Mouse (Mus musculus): ENCODE results near the gene Ccl28. TPM values are rescaled to one million over a fixed set of nuclear protein-coding genes. Genes with fewer than 3 reads are reported as not detected.
"Not testable (repeated sequence)": the region's sequence is repeated elsewhere in the genome, so short reads cannot be mapped to it uniquely, and the experiment has no call there.

Gene Ccl28
- polyA plus RNA-seq, 1 experiment from 2014 or later = 0.37 TPM

- no peaks in the 10 kb centered on the region for H3K36me3 ChIP-seq (ENCODE audit: control insufficient read depth, insufficient read depth, low read length)
- no peak overlapping the region for H3K4me3 ChIP-seq (ENCODE audit: low read depth, low read length)
- no peak overlapping the region for H3K9ac ChIP-seq (replicated peaks; ENCODE audit: low read depth, low read length)
- H3K4me2 ChIP-seq (ENCODE audit: low read depth, low read length) = no peak overlapping the region
- 95% methylated on average over 3 of the region's 3 CpGs for WGBS
- H3K27ac ChIP-seq (ENCODE audit: low read depth, low read length) = no peak overlapping the region
- ATAC-seq (ENCODE audit: low read depth) = no peak
- H3K4me1 ChIP-seq (ENCODE audit: control insufficient read depth, insufficient read depth, low read length) = no peaks in the 10 kb centered on the region
- no peaks in the 10 kb centered on the region for H3K9me3 ChIP-seq (ENCODE audit: control insufficient read depth, low read length)
- H3K27me3 ChIP-seq (ENCODE audit: control insufficient read depth, insufficient read depth, low read length) = no peaks in the 10 kb centered on the region
Measured at GRCm38 (mm10) chr13:119618841-119619240, 4.8 kb upstream of the Ccl28 start.

- no peaks in the 10 kb centered on the region for H3K36me3 ChIP-seq (ENCODE audit: control insufficient read depth, insufficient read depth, low read length)
- no peaks in the 10 kb centered on the region for H3K27me3 ChIP-seq (ENCODE audit: control insufficient read depth, insufficient read depth, low read length)
- no peak overlapping the region for H3K27ac ChIP-seq (ENCODE audit: low read depth, low read length)
- H3K4me2 ChIP-seq (ENCODE audit: low read depth, low read length) = no peak overlapping the region
- no peaks in the 10 kb centered on the region for H3K4me1 ChIP-seq (ENCODE audit: control insufficient read depth, insufficient read depth, low read length)
- H3K4me3 ChIP-seq (ENCODE audit: low read depth, low read length) = no peak overlapping the region
- ATAC-seq (ENCODE audit: low read depth) = no peak
- no peak overlapping the region for H3K9ac ChIP-seq (replicated peaks; ENCODE audit: low read depth, low read length)
- 75% methylated on average over 3 of the region's 3 CpGs for WGBS
- H3K9me3 ChIP-seq (ENCODE audit: control insufficient read depth, low read length) = no peaks in the 10 kb centered on the region
Measured at GRCm38 (mm10) chr13:119619735-119620134, 3.9 kb upstream of the Ccl28 start.

GRCm38 (mm10) chr13:119625952-119626351, 2.3 kb downstream of the Ccl28 start:
- not testable (repeated sequence) for H3K9ac ChIP-seq (replicated peaks; ENCODE audit: low read depth, low read length); H3K4me3 ChIP-seq (ENCODE audit: low read depth, low read length); H3K9me3 ChIP-seq (ENCODE audit: control insufficient read depth, low read length); ATAC-seq (ENCODE audit: low read depth); H3K4me1 ChIP-seq (ENCODE audit: control insufficient read depth, insufficient read depth, low read length); H3K27ac ChIP-seq (ENCODE audit: low read depth, low read length); H3K4me2 ChIP-seq (ENCODE audit: low read depth, low read length); H3K27me3 ChIP-seq (ENCODE audit: control insufficient read depth, insufficient read depth, low read length); H3K36me3 ChIP-seq (ENCODE audit: control insufficient read depth, insufficient read depth, low read length)
- WGBS = 86% methylated on average over 5 of the region's 5 CpGs

- 2% methylated on average over 31 of the region's 33 CpGs for WGBS
- H3K27ac ChIP-seq (ENCODE audit: low read depth, low read length) = no peak overlapping the region
- peak; percentile 96 for ATAC-seq (ENCODE audit: low read depth)
Measured at GRCm38 (mm10) chr13:119631482-119632155, 8.0 kb downstream of the Ccl28 start.

DNA sequence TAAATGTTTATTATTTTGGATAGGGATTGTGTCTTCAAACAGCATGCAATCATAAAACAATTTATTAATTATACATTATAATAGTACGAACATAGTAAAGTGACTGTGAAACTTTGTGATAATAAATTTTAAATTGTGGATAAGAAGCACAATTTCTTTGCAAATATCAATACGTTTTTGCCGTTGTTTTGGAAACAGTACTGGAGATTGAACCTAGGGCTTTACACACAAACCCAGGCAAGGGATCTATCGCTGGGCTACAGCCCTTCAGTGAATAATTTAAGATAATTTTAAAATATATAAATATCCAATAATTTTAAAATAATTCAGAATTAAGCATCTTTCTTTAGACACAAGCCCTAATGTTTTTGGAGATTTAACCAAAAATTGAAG, 8.5 kb downstream of the Ccl28 start:
- 76% methylated on average over 4 of the region's 4 CpGs for WGBS
- no peaks in the 10 kb centered on the region for H3K36me3 ChIP-seq (ENCODE audit: control insufficient read depth, insufficient read depth, low read length)
- no peak overlapping the region; the same call in 1 of the 2 replicates for H3K9ac ChIP-seq (replicated peaks; ENCODE audit: low read depth, low read length)
- H3K27me3 ChIP-seq (ENCODE audit: control insufficient read depth, insufficient read depth, low read length) = no peaks in the 10 kb centered on the region
- H3K4me3 ChIP-seq (ENCODE audit: low read depth, low read length) = peak overlapping the region; percentile 45
- peak; percentile 55; the same call in 1 of the 2 replicates for ATAC-seq (ENCODE audit: low read depth)
- H3K27ac ChIP-seq (ENCODE audit: low read depth, low read length) = no peak overlapping the region
- H3K4me2 ChIP-seq (ENCODE audit: low read depth, low read length) = no peak overlapping the region; the same call in 1 of the 2 replicates
- H3K9me3 ChIP-seq (ENCODE audit: control insufficient read depth, low read length) = no peaks in the 10 kb centered on the region
- H3K4me1 ChIP-seq (ENCODE audit: control insufficient read depth, insufficient read depth, low read length) = no peaks in the 10 kb centered on the region

More at GRCm38 (mm10) chr13:119631482-119632155, 8.0 kb downstream of the Ccl28 start:
- H3K4me3 ChIP-seq (ENCODE audit: low read depth, low read length) = peak overlapping the region; percentile 45
- H3K36me3 ChIP-seq (ENCODE audit: control insufficient read depth, insufficient read depth, low read length) = no peaks in the 10 kb centered on the region
- no peaks in the 10 kb centered on the region for H3K27me3 ChIP-seq (ENCODE audit: control insufficient read depth, insufficient read depth, low read length)
- H3K9me3 ChIP-seq (ENCODE audit: control insufficient read depth, low read length) = no peaks in the 10 kb centered on the region
- no peaks in the 10 kb centered on the region for H3K4me1 ChIP-seq (ENCODE audit: control insufficient read depth, insufficient read depth, low read length)
- peak overlapping the region; percentile 51 for H3K4me2 ChIP-seq (ENCODE audit: low read depth, low read length)
- H3K9ac ChIP-seq (replicated peaks; ENCODE audit: low read depth, low read length) = peak overlapping the region; percentile 50

DNA sequence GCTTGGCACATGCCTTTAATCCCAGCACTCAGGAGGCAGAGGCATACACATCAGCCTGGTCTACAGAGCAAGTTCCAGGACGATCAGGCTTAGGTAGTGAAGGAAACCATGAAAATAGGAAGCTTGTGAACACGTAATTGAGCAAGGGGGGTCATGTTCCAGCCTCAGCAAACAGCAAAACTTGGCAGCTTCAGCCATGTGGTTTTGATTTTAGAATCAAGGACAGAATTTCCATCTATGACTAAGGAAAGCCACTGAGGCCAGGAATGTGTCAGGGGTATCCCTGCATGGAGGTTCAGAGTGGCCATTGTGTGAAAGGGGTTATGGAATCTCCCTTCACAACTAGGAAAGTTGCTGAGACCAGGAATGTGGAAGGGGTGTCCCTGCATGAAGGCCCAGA, 11.9 kb downstream of the Ccl28 start:
- no peak overlapping the region for H3K27ac ChIP-seq (ENCODE audit: low read depth, low read length)
- H3K4me1 ChIP-seq (ENCODE audit: control insufficient read depth, insufficient read depth, low read length) = no peaks in the 10 kb centered on the region
- H3K27me3 ChIP-seq (ENCODE audit: control insufficient read depth, insufficient read depth, low read length) = no peaks in the 10 kb centered on the region
- no peak overlapping the region for H3K9ac ChIP-seq (replicated peaks; ENCODE audit: low read depth, low read length)
- H3K4me2 ChIP-seq (ENCODE audit: low read depth, low read length) = no peak overlapping the region
- no peak overlapping the region for H3K4me3 ChIP-seq (ENCODE audit: low read depth, low read length)
- no peak for ATAC-seq (ENCODE audit: low read depth)
- no peaks in the 10 kb centered on the region for H3K9me3 ChIP-seq (ENCODE audit: control insufficient read depth, low read length)
- no peaks in the 10 kb centered on the region for H3K36me3 ChIP-seq (ENCODE audit: control insufficient read depth, insufficient read depth, low read length)
- WGBS = 68% methylated on average over 2 of the region's 2 CpGs

- H3K27ac ChIP-seq (ENCODE audit: low read depth, low read length) = no peak overlapping the region
Measured at GRCm38 (mm10) chr13:119637837-119638236, 14.2 kb downstream of the Ccl28 start.

GRCm38 (mm10) chr13:119638449-119638848, 14.8 kb downstream of the Ccl28 start:
- Histone ChIP-seq H3K36me3 (ENCODE audit: control insufficient read depth, insufficient read depth, low read length) (no peaks in the 10 kb centered on the region), H3K4me3 (ENCODE audit: low read depth, low read length) (no peak overlapping the region), H3K9ac (replicated peaks; ENCODE audit: low read depth, low read length) (no peak overlapping the region), H3K4me1 (ENCODE audit: control insufficient read depth, insufficient read depth, low read length) (no peaks in the 10 kb centered on the region), H3K27me3 (ENCODE audit: control insufficient read depth, insufficient read depth, low read length) (no peaks in the 10 kb centered on the region), H3K27ac (ENCODE audit: low read depth, low read length) (no peak overlapping the region), H3K9me3 (ENCODE audit: control insufficient read depth, low read length) (no peaks in the 10 kb centered on the region), H3K4me2 (ENCODE audit: low read depth, low read length) (no peak overlapping the region)
- ATAC-seq (ENCODE audit: low read depth) = no peak
- WGBS = 89% methylated on average over 5 of the region's 5 CpGs

More at GRCm38 (mm10) chr13:119637837-119638236, 14.2 kb downstream of the Ccl28 start:
- ATAC-seq (ENCODE audit: low read depth) = no peak
- Histone ChIP-seq H3K27me3 (ENCODE audit: control insufficient read depth, insufficient read depth, low read length) (no peaks in the 10 kb centered on the region), H3K9me3 (ENCODE audit: control insufficient read depth, low read length) (no peaks in the 10 kb centered on the region), H3K4me3 (ENCODE audit: low read depth, low read length) (no peak overlapping the region), H3K4me2 (ENCODE audit: low read depth, low read length) (no peak overlapping the region), H3K4me1 (ENCODE audit: control insufficient read depth, insufficient read depth, low read length) (no peaks in the 10 kb centered on the region), H3K9ac (replicated peaks; ENCODE audit: low read depth, low read length) (no peak overlapping the region), H3K36me3 (ENCODE audit: control insufficient read depth, insufficient read depth, low read length) (no peaks in the 10 kb centered on the region)
- 79% methylated on average over 4 of the region's 4 CpGs for WGBS

GRCm38 (mm10) chr13:119639302-119639701, 15.7 kb downstream of the Ccl28 start:
- Histone ChIP-seq H3K9me3 (ENCODE audit: control insufficient read depth, low read length) (no peaks in the 10 kb centered on the region), H3K9ac (replicated peaks; ENCODE audit: low read depth, low read length) (no peak overlapping the region), H3K36me3 (ENCODE audit: control insufficient read depth, insufficient read depth, low read length) (no peaks in the 10 kb centered on the region), H3K4me3 (ENCODE audit: low read depth, low read length) (no peak overlapping the region), H3K4me1 (ENCODE audit: control insufficient read depth, insufficient read depth, low read length) (no peaks in the 10 kb centered on the region), H3K27me3 (ENCODE audit: control insufficient read depth, insufficient read depth, low read length) (no peaks in the 10 kb centered on the region), H3K4me2 (ENCODE audit: low read depth, low read length) (no peak overlapping the region), H3K27ac (ENCODE audit: low read depth, low read length) (no peak overlapping the region)
- ATAC-seq (ENCODE audit: low read depth) = no peak
- WGBS = 87% methylated on average over 5 of the region's 5 CpGs

Data from neural tube, embryonic 14.5 days (tissue).